Mouse (Mus musculus): Measurements from ENCODE around the gene Akt3.

The Akt3 gene

GRCm38 (mm10) chr1:176980140-176980539 is 277.9 kb downstream of the Akt3 start:
- no peak for DNase-seq

GRCm38 (mm10) chr1:176979235-176979634 is 278.8 kb downstream of the Akt3 start:
- no peak for DNase-seq

DNA sequence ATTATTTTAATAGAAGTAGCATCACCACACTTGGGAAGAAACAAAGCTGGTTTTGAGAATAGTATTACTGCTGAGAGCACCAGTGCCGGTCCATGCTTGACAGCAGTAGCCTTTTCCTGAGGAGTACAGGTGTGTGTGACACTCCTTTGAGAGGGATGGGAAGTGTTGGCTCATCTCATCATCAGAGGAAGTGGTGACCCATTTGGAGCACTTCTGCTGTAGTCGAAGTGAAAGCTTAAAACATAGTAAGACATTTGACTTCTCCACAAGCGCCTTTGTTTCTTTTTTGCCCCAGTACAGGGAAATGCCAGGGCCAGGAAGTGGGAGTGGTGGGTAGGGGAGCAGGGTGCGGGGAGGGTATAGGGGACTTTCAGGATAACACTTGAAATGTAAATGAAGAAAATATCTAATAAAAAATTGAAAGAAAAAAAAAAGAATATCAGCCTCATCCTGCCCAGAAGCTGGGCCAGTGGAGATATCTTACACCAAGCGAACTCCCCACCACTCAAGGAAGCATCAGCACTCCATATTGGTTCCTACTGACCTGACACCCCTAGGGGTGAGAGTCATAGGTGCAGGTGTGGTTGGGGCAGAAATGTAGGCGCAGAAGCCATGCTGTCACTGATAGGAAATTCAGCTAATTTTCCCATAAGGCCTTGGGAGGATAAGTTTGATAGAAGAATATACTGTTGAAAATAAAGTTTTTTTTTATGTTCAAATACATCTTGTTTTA is 284.5 kb downstream of the Akt3 start:
- no peak for DNase-seq

DNA sequence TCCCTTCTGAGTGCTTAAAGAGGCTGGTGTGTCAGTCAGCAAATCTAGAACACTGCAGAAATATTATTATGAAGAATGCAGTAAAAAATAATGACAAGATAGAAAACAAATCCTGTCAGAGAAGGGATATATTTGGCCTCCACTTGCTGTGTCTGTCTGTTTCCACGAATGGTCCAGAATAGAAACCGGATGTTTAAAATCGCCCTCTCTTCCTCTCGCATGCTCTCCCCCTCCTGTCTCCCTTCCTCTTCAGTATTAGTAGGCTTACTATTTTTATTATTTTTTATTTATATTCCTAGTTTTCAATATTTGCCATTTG is 286.6 kb downstream of the Akt3 start:
- no peak for DNase-seq

- DNase-seq: no peak
These were observed 287.1 kb downstream of the Akt3 start for GRCm38 (mm10) chr1:176970635-176971478.
